Mouse (Mus musculus) intestine, embryonic 14.5 days (tissue): Measurements from ENCODE around the gene Hmx3. TPM values are rescaled to one million over a fixed set of nuclear protein-coding genes. Genes with fewer than 3 reads are reported as not detected.

Experiments
- ATAC-seq: fragments of 200-750 bp; cut with Nextera tagmentation; replicated peaks from 2 replicates; pipeline ENCODE4 v1.8.0; 2017; ENCODE audit warnings: low read depth, moderate number of reproducible peaks, moderate TSS enrichment, moderate library complexity; ENCODE audit not compliant: low FRiP score, low TSS enrichment
- DNase-seq: peaks from one replicate; pipeline ENCODE4 v3.0.0-alpha.2; 2018; ENCODE audit warnings: low spot score
- H3K27ac ChIP-seq: fragments of 300-500 bp; sonication (generic); 2 replicates; pipeline ENCODE4 v1.5.1; 2014; ENCODE audit warnings: low read depth, mild to moderate bottlenecking, control low read depth
- H3K27me3 ChIP-seq: fragments of 300-500 bp; sonication (generic); replicated peaks from 2 replicates; pipeline ENCODE4 v1.6.1; 2014; ENCODE audit warnings: low read length, control low read depth; ENCODE audit not compliant: control insufficient read depth, insufficient read depth
- H3K36me3 ChIP-seq: fragments of 300-500 bp; sonication (generic); 2 replicates; pipeline ENCODE4 v1.6.1; 2014; ENCODE audit warnings: low read length, control low read depth; ENCODE audit not compliant: control insufficient read depth, insufficient read depth
- H3K4me1 ChIP-seq: fragments of 300-500 bp; sonication (generic); replicated peaks from 2 replicates; pipeline ENCODE4 v1.6.1; 2014; ENCODE audit warnings: low read length, control low read depth, mixed read lengths; ENCODE audit not compliant: control insufficient read depth, insufficient read depth
- H3K4me2 ChIP-seq: fragments of 300-500 bp; sonication (generic); 2 replicates; pipeline ENCODE4 v1.6.1; 2014; ENCODE audit warnings: low read length
- H3K4me3 ChIP-seq: fragments of 300-500 bp; sonication (generic); 2 replicates; pipeline ENCODE4 v1.5.1; 2014; ENCODE audit warnings: low read depth, low read length, control low read depth, mixed read lengths
- H3K9ac ChIP-seq: fragments of 300-500 bp; sonication (generic); 2 replicates; pipeline ENCODE4 v1.6.1; 2014; ENCODE audit warnings: mild to moderate bottlenecking, low read length
- H3K9me3 ChIP-seq: fragments of 300-500 bp; sonication (generic); 2 replicates; pipeline ENCODE4 v1.6.1; 2016; ENCODE audit warnings: low read length, control low read depth; ENCODE audit not compliant: control insufficient read depth
- WGBS: fragments of 180-500 bp; shearing (Covaris S2); extraction: QIAGEN DNeasy Blood & Tissue Kit; methylation state at CpG from one replicate; pipeline ENCODE4 v1.1.7; 2014; 5-methylcytosine and 5-hydroxymethylcytosine counted together
- polyA plus RNA-seq: library from polyadenylated mRNA; unstranded; fragments of >200 nt; fragmentation: Nextera tagmentation; extraction: Ambion mirVana; gene quantifications from 2 replicates; pipeline ENCODE4 v1.2.1, GENCODE M21; 2014

Gene Hmx3
- polyA plus RNA-seq, 1 experiment from 2014 or later: 1.4 TPM

GRCm38 (mm10) chr7:131575246-131575645 is 32.6 kb downstream of the Hmx3 start:
- 80% methylated on average over 6 of the region's 6 CpGs for WGBS
- ATAC-seq (no peak), DNase-seq (no peak)
- Histone ChIP-seq H3K27ac (no peak overlapping the region), H3K4me3 (no peak overlapping the region), H3K4me2 (no peak overlapping the region), H3K9ac (no peak overlapping the region), H3K9me3 (no peaks in the 10 kb centered on the region), H3K27me3 (no peaks in the 10 kb centered on the region), H3K4me1 (no peaks in the 10 kb centered on the region), H3K36me3 (peaks cover 38% of the 10 kb centered on the region)

- H3K9ac ChIP-seq: no peak overlapping the region
- WGBS: 40% methylated on average over 9 of the region's 9 CpGs
- no peak for ATAC-seq
- H3K4me3 ChIP-seq: no peak overlapping the region
- no peaks in the 10 kb centered on the region for H3K9me3 ChIP-seq
- H3K36me3 ChIP-seq: no peaks in the 10 kb centered on the region
- no peak overlapping the region for H3K27ac ChIP-seq
- DNase-seq: no peak
- H3K4me2 ChIP-seq: no peak overlapping the region
- H3K27me3 ChIP-seq: no peaks in the 10 kb centered on the region
- H3K4me1 ChIP-seq: no peaks in the 10 kb centered on the region
Observed at GRCm38 (mm10) chr7:131582178-131582577, 39.5 kb downstream of the Hmx3 start.

- Histone ChIP-seq H3K9ac (no peak overlapping the region), H3K27me3 (no peaks in the 10 kb centered on the region), H3K4me3 (no peak overlapping the region), H3K4me2 (no peak overlapping the region), H3K27ac (no peak overlapping the region), H3K9me3 (no peaks in the 10 kb centered on the region), H3K36me3 (no peaks in the 10 kb centered on the region), H3K4me1 (no peaks in the 10 kb centered on the region)
- WGBS: 85% methylated on average over 5 of the region's 5 CpGs
- DNase-seq: no peak
- no peak for ATAC-seq
Observed at GRCm38 (mm10) chr7:131585551-131585950, 42.9 kb downstream of the Hmx3 start.

Other genes starting within 250 kb of the Hmx3 start
- gene Cuzd1, start 220.6 kb upstream of the Hmx3 start, polyA plus RNA-seq: not detected in 2 replicates
- 0.42 TPM in 1 of 2 replicates, not detected in the other for gene Fam24b, start 213.4 kb upstream of the Hmx3 start, polyA plus RNA-seq
- gene Fam24a, start 209.0 kb upstream of the Hmx3 start, polyA plus RNA-seq: not detected in 2 replicates
- 23.8 and 25.0 TPM in 2 replicates for gene 2310057M21Rik, start 180.1 kb upstream of the Hmx3 start, polyA plus RNA-seq
- 73.9 and 75.9 TPM in 2 replicates for gene Pstk, start 171.7 kb upstream of the Hmx3 start, polyA plus RNA-seq
- 15.7 and 19.4 TPM in 2 replicates for gene Ikzf5, start 132.3 kb upstream of the Hmx3 start, polyA plus RNA-seq
- 67.8 and 91.1 TPM in 2 replicates for gene Acadsb, start 132.3 kb upstream of the Hmx3 start, polyA plus RNA-seq
- 1.6 and 1.8 TPM in 2 replicates for gene Hmx2, start 5.9 kb downstream of the Hmx3 start, polyA plus RNA-seq
- 235 TPM in 2 replicates for gene Bub3, start 17.4 kb downstream of the Hmx3 start, polyA plus RNA-seq